Mouse (Mus musculus): ENCODE data around the gene Tectb. TPM values are rescaled to one million over a fixed set of nuclear protein-coding genes. Genes with fewer than 3 reads are reported as not detected.

Gene Tectb
- total and polyA plus RNA-seq, 3 experiments: not detected

DNA sequence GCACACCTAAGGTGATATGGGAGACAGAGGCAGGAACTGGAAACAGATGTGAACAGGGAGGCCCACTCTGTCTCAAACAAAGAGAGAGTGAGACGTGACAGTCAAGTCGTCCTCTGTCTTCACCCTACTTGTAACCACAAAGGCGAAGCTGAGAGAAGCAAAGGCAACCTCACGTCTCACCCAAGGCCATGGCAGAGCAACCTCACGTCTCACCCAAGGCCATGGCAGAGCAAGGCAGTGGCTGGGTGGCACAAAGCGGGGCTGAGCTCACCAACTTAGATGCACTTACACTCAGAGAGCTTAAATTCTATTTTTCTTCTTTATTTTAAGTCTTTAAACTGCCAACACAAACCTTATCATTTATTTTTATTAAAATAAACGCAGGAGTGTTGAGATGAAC, 23.5 kb upstream of the Tectb start:
- TF ChIP-seq MYC (IDR thresholded peaks at IDR 0.05; ENCODE audit: low read depth, low read length): no peak
- TF ChIP-seq CTCF (IDR thresholded peaks at IDR 0.05 in 2 of 3, conservative IDR thresholded peaks at IDR 0.05 in 1 of 3; ENCODE audit: control insufficient read depth in 1 of 3, insufficient read depth in 1 of 3, low read depth in 2 of 3, low read length in 3 of 3, poor library complexity in 1 of 3, severe bottlenecking in 1 of 3): no peak
- TF ChIP-seq ZNF384 (IDR thresholded peaks at IDR 0.05; ENCODE audit: low read depth, low read length): no peak
- TF ChIP-seq GATA1 (IDR thresholded peaks at IDR 0.05; ENCODE audit: low read depth, low read length): no peak
- TF ChIP-seq ZC3H11A (IDR thresholded peaks at IDR 0.05; ENCODE audit: low read depth, low read length): no peak
- TF ChIP-seq MAX (IDR thresholded peaks at IDR 0.05; ENCODE audit: low read length): no peak
- TF ChIP-seq MEF2A (IDR thresholded peaks at IDR 0.05; ENCODE audit: extremely low read depth, insufficient replicate concordance, low read depth, low read length, poor library complexity, severe bottlenecking): no peak
- no peak for TF ChIP-seq ELF1 (IDR thresholded peaks at IDR 0.05; ENCODE audit: low read depth, low read length)
- no peak for TF ChIP-seq ETS1 (IDR thresholded peaks at IDR 0.05; ENCODE audit: low read depth, low read length)
- no peaks in the 10 kb centered on the region for H3K36me3 ChIP-seq (ENCODE audit: control insufficient read depth in 1 of 2, insufficient read depth in 2 of 2, low read length in 2 of 2)

DNA sequence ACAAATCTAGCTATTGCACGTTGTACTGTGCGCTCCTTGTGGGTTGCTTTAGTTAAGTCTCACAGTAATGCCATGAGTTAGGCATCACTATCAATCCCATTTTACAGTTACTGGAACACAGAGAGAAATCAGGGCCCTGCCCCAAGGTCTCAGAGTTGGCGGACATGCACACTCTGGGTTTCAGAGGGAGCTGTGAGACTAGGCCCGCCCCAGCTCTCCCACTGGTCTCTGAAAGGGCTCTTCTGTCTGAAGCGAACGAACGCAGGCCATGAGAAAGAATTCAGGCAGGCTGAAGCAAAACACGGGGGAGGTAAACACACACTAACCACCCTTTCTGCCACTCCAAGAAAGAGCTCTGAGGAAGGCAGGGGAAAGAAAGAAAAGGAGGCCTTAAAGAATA, 21.9 kb upstream of the Tectb start:
- no peak for DNase-seq (ENCODE audit: low read depth, low spot score)
- peaks cover 0 to 3% of the 10 kb centered on the region in 2 experiments; a peak in 2 of 4 replicates for H3K27me3 ChIP-seq (ENCODE audit: control insufficient read depth in 1 of 2, insufficient read depth in 2 of 2, low read length in 2 of 2)
- H3K9ac ChIP-seq (ENCODE audit: control insufficient read depth, low read depth, low read length, poor library complexity, severe bottlenecking): no peak overlapping the region
- no peak overlapping the region for H3K4me3 ChIP-seq (ENCODE audit: control insufficient read depth in 1 of 2, insufficient read depth in 1 of 2, low read depth in 2 of 2, low read length in 2 of 2)
- no peak overlapping the region for H3K27ac ChIP-seq (ENCODE audit: control insufficient read depth, low read depth, low read length)
- H3K4me1 ChIP-seq (ENCODE audit: control insufficient read depth in 1 of 2, insufficient read depth in 2 of 2, low read length in 2 of 2): no peaks in the 10 kb centered on the region
- no peak for TF ChIP-seq GABPA (IDR thresholded peaks at IDR 0.05; ENCODE audit: low read depth, low read length)
- TF ChIP-seq HCFC1 (IDR thresholded peaks at IDR 0.05; ENCODE audit: low read depth, low read length): no peak
- TF ChIP-seq SIN3A (IDR thresholded peaks at IDR 0.05; ENCODE audit: low read length): no peak
- no peak for TF ChIP-seq MAX (IDR thresholded peaks at IDR 0.05; ENCODE audit: low read length)
- no peak for TF ChIP-seq CHD2 (IDR thresholded peaks at IDR 0.05; ENCODE audit: low read length)
- no peak for TF ChIP-seq ZC3H11A (IDR thresholded peaks at IDR 0.05; ENCODE audit: low read depth, low read length)
- TF ChIP-seq ETS1 (IDR thresholded peaks at IDR 0.05; ENCODE audit: low read depth, low read length): no peak
- TF ChIP-seq TBP (IDR thresholded peaks at IDR 0.05; ENCODE audit: low read depth, low read length): no peak
- no peak for TF ChIP-seq CHD1 (IDR thresholded peaks at IDR 0.05; ENCODE audit: low read depth, low read length)
- no peak for TF ChIP-seq TAL1 (IDR thresholded peaks at IDR 0.05; ENCODE audit: low read length)
- TF ChIP-seq E2F4 (IDR thresholded peaks at IDR 0.05; ENCODE audit: borderline replicate concordance, low read depth, low read length): no peak
- TF ChIP-seq CTCF (IDR thresholded peaks at IDR 0.05 in 2 of 3, conservative IDR thresholded peaks at IDR 0.05 in 1 of 3; ENCODE audit: control insufficient read depth in 1 of 3, insufficient read depth in 1 of 3, low read depth in 2 of 3, low read length in 3 of 3, poor library complexity in 1 of 3, severe bottlenecking in 1 of 3): no peak
- H3K36me3 ChIP-seq (ENCODE audit: control insufficient read depth in 1 of 2, insufficient read depth in 2 of 2, low read length in 2 of 2): no peaks in the 10 kb centered on the region
- no peaks in the 10 kb centered on the region for H3K9me3 ChIP-seq (replicated peaks; ENCODE audit: insufficient read depth, low read length)
- H3K79me2 ChIP-seq (ENCODE audit: control insufficient read depth, insufficient read depth, low read length, poor library complexity): no peaks in the 10 kb centered on the region

More for the DNA sequence above, 23.5 kb upstream of the Tectb start:
- no peak overlapping the region for H3K9ac ChIP-seq (ENCODE audit: control insufficient read depth, low read depth, low read length, poor library complexity, severe bottlenecking)
- H3K27me3 ChIP-seq (ENCODE audit: control insufficient read depth in 1 of 2, insufficient read depth in 2 of 2, low read length in 2 of 2): peaks cover 3 to 4% of the 10 kb centered on the region in 2 experiments; a peak in 3 of 4 replicates
- H3K79me2 ChIP-seq (ENCODE audit: control insufficient read depth, insufficient read depth, low read length, poor library complexity): no peaks in the 10 kb centered on the region
- H3K9me3 ChIP-seq (replicated peaks; ENCODE audit: insufficient read depth, low read length): no peaks in the 10 kb centered on the region
- H3K4me3 ChIP-seq (ENCODE audit: control insufficient read depth in 1 of 2, insufficient read depth in 1 of 2, low read depth in 2 of 2, low read length in 2 of 2): no peak overlapping the region
- no peaks in the 10 kb centered on the region for H3K4me1 ChIP-seq (ENCODE audit: control insufficient read depth in 1 of 2, insufficient read depth in 2 of 2, low read length in 2 of 2)
- no peak overlapping the region for H3K27ac ChIP-seq (ENCODE audit: control insufficient read depth, low read depth, low read length)
- no peak for DNase-seq (ENCODE audit: low read depth, low spot score)

Measured in MEL (cell line).